Mouse (Mus musculus): ENCODE results near the gene Mmp14. TPM values are rescaled to one million over a fixed set of nuclear protein-coding genes. Genes with fewer than 3 reads are reported as not detected.
A peak's percentile ranks its signal among the peaks of the same experiment; 100 is the strongest.

Mmp14 gene
- total RNA-seq, 1 experiment from 2014 or later: 77.7 TPM

DNA sequence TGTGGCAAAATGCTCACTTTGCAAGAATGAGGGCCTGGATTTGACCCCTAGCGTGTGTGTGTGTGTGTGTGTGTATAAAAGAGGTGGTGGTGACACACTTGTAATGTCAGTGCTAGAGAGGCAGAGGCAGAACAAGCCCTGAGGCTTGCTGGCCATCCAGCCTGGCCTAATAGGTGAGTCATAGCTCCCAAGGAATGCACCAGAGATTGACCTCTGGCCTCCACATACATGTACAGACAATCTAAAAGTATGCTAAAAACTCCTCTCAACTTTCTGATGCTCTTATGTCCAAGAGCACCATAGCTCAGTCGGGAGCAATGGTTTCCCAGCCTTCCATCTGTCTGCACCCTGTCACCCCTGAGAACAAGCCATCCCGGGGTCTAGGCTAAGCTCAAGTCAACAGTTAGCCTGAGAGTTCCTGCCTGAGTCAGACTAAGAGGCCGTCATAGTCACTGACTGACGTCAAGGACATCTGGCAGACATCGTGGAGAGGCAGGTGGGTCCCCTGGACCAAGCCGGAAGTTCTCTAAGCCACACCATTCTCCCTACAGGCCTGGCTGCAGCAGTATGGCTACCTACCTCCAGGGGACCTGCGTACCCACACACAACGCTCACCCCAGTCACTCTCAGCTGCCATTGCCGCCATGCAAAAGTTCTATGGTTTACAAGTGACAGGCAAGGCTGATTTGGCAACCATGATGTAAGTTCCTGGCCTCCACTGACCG lies 3.9 kb downstream of the Mmp14 start:
- peak; percentile 50 for DNase-seq

DNA sequence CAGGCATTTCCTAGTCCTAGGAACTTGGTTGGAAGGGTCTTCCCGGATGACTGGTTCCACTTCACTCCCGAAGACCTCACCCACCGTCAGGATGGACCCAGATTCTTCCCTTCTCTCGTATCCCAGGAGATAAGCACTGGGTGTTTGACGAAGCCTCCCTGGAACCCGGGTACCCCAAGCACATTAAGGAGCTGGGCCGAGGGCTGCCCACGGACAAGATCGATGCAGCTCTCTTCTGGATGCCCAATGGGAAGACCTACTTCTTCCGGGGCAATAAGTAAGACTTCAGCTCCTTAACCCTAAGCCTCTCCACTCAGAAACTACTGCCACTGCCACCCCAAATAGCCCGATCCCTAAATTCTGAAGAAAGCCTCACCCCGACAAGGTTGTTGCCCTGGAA lies 7.7 kb downstream of the Mmp14 start:
- DNase-seq: no peak

DNA sequence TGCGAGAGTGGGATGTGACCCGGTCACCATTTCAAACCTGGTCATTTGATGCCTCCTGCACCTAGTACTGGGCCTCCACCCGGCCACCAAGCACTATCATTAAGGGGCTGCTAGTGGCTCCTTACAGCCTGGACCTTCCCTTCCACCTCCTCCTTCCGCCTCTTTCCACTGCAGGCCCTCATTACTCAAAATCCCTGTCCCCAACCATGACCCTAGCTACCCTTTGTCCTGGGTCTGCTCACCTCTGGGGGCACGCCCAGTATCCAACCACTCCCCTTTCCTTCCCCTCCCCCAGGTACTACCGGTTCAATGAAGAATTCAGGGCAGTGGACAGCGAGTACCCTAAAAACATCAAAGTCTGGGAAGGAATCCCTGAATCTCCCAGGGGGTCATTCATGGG lies 8.2 kb downstream of the Mmp14 start:
- DNase-seq: no peak

DNA sequence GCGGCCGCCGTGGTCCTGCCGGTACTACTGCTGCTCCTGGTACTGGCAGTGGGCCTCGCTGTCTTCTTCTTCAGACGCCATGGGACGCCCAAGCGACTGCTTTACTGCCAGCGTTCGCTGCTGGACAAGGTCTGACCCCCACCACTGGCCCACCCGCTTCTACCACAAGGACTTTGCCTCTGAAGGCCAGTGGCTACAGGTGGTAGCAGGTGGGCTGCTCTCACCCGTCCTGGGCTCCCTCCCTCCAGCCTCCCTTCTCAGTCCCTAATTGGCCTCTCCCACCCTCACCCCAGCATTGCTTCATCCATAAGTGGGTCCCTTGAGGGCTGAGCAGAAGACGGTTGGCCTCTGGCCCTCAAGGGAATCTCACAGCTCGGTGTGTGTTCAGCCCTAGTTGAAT lies 9.1 kb downstream of the Mmp14 start:
- DNase-seq: no peak

DNA sequence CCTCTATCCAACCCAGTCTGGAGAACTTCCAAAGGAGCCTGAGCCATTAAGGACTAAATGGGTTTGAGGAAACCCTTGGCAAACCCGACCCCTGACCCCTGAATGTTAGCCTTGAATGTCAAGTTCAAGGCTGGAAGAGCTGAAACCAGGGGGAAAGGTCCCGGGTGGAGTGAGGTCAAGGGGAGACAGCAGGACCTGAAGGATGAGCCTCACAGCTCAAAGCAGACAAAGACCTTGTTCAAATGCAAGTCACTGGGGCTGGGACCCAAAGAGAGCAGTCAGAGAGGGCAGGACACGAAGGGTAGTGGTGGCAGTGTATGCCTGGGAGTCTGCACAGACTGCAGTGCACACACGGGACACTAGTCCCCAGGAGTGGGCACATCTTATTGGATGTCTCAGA lies 10.0 kb downstream of the Mmp14 start:
- no peak for DNase-seq

DNA sequence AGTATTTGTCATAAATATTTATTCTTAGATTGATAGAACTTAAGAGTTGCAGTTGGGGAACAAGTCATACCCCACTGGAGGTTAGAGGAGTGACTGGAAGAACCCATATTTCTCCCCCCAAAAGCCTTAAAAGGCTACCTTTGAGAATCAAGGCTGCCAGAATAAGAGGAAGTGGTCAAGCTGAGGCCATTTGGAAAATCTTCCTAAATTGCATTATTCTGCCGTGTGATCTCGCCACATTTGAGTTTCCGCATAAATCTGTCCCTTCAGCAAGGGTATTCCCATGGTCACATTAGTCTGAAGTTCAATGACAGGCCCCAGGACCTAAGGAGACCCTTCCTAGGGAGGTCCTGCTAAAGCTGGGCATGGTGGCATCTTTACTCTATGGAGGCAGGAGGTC lies 11.1 kb downstream of the Mmp14 start:
- DNase-seq: no peak

DNA sequence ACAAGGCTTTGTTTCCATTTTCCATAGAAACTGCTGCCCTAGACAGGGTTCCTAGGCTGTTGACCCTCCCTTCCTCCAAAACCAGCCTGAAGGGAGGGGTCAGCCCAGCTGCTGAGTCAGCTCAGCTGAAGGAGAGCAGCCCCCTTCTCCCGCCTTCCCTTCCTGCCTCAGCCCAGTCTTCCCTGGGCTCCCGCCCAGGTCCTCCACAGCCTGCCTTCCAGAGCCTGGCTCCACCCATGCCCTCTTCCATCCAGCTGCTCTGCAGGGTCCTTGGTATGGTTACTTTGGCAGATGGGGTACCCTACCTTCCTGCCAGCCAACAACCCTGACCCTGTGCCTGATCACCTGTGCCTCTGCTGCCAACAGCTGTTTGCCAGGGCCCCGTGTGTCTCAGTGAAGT lies 11.8 kb downstream of the Mmp14 start:
- DNase-seq: peak; percentile 53

DNA sequence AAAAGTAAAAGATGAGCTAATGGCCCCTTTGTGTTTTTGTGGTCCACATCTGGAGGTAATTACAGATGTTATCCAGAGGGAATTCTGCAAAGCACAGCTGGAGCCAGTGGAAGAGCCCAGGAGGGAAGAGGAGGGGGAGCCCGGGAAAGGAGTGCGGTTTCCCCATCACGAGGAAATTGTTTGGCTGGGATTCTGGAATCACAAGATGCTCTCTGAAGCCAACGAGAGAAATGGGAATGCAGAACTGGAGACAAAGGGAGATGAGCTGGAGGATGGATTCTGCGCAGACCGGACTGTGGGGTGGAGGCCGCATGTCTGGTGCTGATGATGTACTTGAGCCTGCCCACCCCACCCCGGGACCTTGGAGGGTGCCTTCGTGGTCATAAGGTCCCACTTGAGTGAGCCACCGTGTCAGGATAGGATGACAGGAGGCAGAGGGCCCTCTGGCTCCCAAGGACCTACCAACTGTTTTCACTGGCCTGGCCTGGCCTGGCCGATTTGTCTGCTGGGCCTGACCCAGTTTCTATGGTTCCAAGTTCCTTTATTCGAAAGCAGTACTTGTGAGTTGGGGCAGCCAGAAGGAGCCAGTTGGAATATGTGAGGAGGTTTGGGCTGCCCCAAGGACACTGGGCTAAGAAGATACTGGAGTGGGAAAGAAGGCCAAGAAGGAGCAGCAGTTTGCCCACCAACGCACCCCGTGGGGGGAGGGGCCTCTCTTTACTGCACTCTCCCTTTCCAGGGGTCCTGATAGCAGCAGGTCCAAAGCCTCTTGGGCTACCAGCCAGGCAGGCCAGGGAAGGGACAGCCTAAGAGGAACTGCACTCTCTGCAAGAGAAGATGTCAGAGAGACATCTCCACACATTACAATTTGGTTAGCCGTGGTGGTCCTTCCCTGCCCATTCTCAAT lies 12.6 kb downstream of the Mmp14 start:
- no peak for DNase-seq

DNA sequence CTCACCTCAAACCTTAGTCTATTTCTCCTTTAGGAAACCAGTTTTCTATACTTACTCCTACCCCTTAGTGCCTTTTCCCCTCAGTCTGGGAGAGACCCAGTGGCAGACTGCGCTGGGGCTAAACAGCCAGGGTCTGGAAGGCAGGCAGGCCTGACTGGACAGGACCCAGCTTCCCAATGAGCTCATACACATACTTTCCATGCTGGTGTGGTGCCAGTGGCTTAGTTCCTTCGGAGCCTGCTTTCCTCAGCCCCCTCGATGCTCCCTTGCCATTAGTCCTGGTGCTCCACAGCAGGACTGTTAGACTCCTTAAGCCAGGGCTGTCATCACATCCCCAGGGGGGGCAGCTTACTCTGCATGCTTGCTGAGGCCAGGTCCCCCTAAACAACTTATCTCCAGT lies 14.1 kb downstream of the Mmp14 start:
- no peak for DNase-seq

DNA sequence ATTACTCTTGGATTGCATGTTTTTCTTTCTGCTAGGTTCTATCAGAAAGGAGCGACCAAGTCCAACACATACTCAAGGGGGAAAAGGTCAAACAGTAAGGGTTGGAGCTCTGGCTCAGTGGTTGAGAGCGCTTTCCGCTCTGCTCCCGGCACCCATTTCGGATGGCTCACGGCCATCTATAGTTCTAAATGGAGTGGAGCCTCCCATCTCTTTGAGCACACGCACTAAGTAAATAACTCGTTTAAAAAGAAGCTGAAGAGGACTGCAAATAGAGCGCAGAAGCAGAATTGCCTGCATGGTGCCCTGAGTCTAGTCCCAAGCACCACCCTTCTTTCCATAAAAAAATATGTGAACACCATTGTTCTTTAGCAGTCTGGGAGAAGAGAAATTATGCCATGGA lies 22.2 kb downstream of the Mmp14 start:
- DNase-seq: no peak

DNA sequence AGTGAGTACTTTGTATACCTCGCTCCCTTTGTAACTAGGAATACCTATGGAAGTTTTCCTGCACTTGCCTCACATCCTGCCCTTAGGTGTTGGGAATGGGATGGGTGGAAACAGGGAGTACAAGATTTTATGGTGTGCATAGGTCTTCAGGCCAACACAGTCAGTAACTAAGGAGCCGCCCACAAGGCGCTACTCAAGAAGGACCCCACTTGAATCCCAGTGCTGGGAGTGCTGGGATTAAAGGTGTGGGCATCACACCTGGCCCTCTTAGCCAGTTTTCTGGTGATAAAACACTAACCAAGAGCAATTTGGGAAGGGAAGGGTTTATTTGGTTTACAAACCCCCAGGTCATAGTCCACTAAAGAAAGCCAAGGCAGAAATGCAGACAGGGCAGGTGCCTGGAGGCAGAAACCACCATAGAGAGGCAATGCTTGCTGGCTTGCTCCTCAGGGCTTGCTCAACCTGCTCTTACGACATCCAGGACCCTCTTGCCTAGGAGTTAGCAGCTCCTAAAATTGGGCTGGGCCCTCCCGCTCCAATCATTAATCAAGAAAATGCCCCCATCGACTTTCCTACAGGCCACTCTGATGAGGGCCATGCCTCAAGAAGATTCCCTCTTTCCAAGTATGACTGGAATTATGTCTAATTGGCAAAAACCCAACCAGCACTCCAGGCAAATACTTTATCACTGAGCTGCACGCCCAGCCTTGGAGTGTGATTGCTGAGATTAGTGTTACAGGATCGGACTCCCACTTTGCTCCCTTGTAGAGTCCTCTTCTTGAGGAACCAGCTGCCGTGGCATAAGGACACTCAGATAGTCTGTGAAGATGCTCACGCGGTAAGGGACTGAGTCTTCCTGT lies 23.5 kb downstream of the Mmp14 start:
- no peak for DNase-seq

DNA sequence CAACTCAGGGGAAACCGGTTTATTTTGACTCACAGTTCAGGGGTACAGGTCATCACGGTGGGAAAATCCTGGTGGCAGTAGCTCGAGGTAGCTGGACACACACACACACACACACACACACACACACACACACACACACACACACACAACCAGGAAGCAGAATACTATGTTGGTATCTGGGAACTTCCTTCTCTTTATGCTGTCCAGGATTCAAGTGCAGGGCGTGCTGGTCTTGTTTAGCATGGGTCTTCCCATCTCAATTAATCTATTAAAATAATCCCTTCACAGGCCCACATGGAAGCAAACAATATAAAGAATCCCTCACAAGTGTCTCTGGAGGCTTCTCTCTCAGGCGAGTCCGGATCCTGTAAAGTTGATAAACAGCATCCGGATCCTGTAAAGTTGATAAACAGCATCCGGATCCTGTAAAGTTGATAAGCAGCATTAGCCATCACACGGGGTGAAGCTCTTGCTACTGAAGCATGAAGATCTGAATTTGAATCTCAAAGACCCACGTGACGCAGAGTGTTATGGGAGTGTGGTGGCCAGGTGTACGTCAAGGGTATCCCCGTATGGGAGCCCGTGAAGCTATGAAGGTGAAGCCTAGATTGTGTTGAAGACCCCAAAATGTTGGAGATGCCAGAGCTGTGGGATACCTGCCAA lies 26.6 kb downstream of the Mmp14 start:
- no peak for DNase-seq

DNA sequence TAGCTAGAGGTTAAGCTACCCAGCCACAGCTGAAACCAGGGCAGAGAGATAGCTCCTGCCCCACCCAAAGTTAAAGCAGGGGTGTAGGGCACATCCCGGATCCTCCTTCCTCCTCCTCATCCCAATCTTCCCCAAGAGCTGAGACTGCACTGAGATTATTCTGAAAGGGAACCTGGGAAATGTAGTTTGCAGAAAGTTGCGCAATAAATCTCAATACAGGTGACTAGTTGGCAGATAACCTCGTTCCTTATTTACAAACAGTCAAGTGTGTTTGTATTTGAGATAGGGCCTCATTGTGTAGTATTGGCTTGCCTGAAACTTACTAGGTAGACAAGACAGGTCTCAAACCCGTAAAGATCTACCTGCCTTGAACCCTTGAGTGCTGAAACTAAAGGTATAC lies 30.7 kb downstream of the Mmp14 start:
- DNase-seq: no peak

DNA sequence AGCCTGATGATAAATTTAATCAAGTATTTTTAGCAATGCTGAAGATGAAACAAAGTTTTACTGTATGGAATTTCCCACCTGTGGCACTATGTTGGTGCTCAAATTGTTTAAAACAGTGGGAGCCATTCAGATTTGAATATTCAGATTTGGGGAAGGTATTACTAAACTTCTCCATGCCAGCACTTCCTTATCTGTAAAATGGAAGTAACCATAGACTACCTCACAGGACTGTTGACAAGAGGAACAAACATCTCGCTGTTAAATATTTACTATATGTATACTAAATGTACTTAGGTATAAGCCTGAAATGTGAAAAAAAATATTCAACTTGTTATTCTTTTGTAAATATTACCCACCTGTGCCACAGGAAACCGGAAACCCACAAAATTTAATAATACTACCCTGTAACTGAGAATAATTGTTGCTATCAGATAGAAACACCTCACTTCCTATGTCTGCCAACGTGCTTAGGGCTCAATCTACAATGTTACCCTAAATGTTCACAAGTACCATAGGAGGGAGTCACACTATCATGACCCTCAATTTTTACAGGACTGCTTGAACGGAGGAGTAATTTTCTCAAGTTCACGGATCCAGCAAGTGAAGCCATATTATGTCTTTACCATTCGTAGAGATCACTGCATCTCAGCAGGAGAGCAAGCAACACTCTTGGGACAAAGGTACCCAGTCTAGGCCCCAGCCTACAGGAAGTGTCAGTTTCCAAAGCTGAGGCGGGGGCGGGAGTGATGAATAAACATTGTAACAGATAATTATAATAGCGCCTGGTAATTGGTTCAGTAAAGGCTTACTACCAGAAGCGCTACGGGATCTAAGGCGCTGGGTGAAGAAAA lies 31.9 kb downstream of the Mmp14 start:
- DNase-seq: no peak

DNA sequence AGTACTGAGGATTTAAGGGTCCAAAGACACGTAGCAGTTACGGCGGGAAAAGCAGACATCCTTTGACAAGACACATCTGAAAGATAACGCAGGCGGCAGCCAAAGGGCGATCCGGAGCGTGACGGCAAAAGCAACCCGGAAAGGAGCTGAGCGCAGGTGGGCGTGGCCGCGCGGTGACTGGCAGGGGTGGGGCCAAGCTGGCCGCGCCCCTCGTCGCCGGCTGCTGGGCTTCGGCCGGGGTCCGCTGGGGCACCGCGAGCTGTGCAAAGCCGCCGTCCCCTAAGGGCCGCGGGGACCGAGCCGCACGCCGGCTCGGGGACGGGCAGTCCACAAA lies 32.5 kb downstream of the Mmp14 start, which contains the start of gene Lrp10:
TSS of gene Lrp10 (plus strand) at position 179 of the 334 bp plus-strand sequence.
- DNase-seq: peak; percentile 95

DNA sequence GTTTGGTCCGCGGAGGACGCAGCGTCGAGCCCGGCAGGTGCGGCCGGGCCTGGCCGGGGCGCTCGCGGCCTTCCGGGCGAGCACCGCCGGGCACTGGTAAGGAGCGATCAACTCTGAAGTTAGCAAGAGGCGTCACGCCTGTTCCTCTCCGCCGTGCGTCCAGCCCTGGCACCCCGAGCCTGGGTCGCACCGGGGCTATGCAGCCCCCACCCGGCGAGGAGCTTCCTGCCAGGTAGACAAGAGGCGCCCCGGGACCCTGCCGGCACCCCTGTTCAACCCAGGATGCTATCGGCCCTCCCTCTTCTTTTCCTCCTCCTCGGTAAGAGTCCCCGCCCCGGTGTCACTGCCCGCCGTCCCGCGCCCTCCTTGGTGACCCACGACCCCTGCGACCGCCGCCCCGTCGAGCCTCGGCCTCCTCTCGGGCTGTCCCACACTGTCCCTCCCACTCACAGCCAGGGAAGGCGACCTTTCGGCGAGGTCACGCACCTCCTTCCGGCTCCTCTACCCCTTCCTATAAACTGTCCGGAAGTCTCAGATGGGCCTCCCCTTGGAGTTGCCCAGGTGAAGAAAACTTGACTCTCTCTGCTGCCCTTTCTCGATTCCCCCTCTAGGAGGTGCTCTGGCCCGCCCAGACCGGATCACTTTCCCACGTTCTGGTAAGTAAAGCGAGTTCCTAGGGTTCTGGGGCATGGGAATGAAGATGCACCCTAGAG lies 33.0 kb downstream of the Mmp14 start:
- peak; percentile 86 for DNase-seq

DNA sequence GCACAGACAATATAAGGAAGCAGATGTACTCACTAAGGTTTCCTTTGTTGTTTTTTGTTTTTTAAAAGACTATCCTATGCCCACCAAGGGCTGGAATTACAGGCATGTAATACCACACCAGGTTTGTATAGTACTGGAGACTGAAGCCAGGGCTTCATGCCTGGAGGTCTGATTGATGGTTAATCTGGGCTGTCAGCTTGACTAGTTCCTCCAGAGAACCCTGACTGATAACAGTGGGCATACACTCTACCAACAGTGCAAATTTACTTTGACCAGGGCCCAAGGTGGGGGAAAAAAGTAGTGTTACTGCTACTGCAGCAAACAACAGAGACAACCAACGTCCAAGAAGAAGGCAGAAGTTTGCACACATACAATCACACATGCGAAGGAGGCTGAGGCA lies 40.1 kb downstream of the Mmp14 start:
- DNase-seq: no peak

DNA sequence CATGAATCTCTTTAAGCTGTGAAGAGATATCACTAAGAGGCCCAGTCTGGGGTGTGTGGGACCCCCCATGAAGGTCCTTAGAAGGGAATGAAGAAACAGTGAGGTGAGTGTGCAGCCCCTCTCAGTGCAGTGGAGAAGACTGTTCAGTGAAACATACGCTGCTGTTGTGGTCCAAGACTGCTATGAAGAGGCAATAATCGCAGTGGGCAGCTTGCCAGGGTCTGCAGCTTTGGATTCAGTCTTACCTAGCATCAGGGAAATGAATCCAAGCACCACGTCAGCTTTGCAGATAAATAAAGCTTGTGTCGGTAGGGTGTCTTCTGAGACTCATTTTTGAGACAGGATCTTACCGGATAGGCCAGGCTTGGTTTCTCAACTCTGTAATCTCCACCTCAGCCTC lies 41.3 kb downstream of the Mmp14 start:
- no peak for DNase-seq

DNA sequence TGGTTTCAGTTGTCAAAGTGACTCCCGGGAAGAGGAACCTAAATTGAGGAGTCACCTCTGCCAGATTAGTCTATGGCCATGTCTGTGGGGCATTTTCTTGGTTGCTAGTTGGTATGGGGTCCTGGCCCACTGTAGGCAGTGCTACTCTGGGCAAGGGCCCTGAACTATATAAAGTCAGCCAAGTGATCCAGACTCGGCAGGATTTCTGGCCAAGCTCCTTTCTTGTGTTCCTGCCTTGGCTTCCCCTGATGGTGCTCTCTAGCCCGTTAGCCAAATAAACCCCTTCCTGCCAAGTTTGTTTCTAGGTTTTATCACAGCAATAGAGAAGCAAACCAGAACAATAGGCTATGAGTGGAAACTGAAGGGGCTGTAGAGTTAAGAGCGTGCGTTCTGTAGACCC lies 43.3 kb downstream of the Mmp14 start:
- DNase-seq: no peak

Data from adrenal gland, postnatal 14 days (tissue).